Mouse (Mus musculus): ENCODE results near the gene Pdcl.

GRCm38 (mm10) chr2:37382921-37383320 is 23.8 kb upstream of the Pdcl start:
- no peak for TF ChIP-seq POLR2A (IDR thresholded peaks at IDR 0.05; ENCODE audit: borderline replicate concordance, low read depth, low read length)
- TF ChIP-seq CTCF (IDR thresholded peaks at IDR 0.05; ENCODE audit: low read depth, low read length) = no peak

All from bone marrow macrophage, adult 2 months (primary cell).